19 mouse cellular contexts compared by ENCODE assay signal in the genomic region with DNA sequence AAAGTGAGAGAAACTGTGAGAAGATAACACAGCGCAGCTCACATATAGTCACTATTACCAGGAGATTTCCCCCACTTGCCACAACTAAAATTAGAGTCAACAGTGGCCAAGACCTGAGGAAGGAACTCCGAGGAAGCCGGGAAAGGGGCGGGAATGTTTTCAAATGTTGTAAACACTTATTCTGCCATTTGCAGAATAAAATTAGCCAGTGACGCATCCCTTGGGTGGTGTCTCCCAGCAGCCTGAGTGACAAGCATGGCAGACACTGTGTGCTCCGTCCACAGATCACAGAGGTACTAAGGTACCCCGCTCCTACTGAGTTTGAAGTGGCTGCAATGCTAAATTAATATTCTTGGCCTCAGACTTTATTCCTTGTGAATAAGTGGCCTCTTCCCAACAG. TPM values are rescaled to one million over a fixed set of nuclear protein-coding genes. Genes with fewer than 3 reads are reported as not detected.
DNase-seq lines count a peak whose midpoint lies in the region; ATAC-seq lines count a peak whose summit lies in the region.
"Had no signal": no experiment of that assay in that cellular context is flagged by ENCODE, and none has a peak within 500 bp of the region (broad histone marks: within the 10 kb centered on the region; RNA-seq: fewer than 3 reads in every experiment).

No protein-coding gene starts in this region.

- no peak overlapping the region for H3K27ac ChIP-seq in embryonic facial prominence, embryonic 12.5 days
- no peak overlapping the region for H3K27ac ChIP-seq in embryonic facial prominence, embryonic 10.5 days (replicated peaks)
- no peak overlapping the region for H3K27ac ChIP-seq in kidney, embryonic 16.5 days (ENCODE audit: low read length)
- no peak overlapping the region for H3K27ac ChIP-seq in limb, embryonic 10.5 days
- H3K27ac ChIP-seq: hindbrain, embryonic 13.5 days; midbrain, embryonic 15.5 days had no signal

- H3K4me1 ChIP-seq in embryonic facial prominence, embryonic 12.5 days, result peaks cover 13% of the 10 kb centered on the region
- peaks cover 39% of the 10 kb centered on the region for H3K4me1 ChIP-seq in embryonic facial prominence, embryonic 10.5 days
- H3K4me1 ChIP-seq in kidney, embryonic 16.5 days (ENCODE audit: insufficient read depth, low read length), result peaks cover 28% of the 10 kb centered on the region
- peaks cover 28% of the 10 kb centered on the region for H3K4me1 ChIP-seq in limb, embryonic 10.5 days

- no peak for ATAC-seq in embryonic facial prominence, embryonic 12.5 days (ENCODE audit: insufficient number of reproducible peaks, insufficient read depth, low FRiP score, low TSS enrichment)
- ATAC-seq in kidney, embryonic 16.5 days (ENCODE audit: low FRiP score, low TSS enrichment), result no peak
- no peak for ATAC-seq in megakaryocyte, adult 5-6 weeks (ENCODE audit: poor library complexity, severe bottlenecking)
- ATAC-seq: forebrain, embryonic 14.5 days had no signal

- no peak overlapping the region for H3K4me3 ChIP-seq in embryonic facial prominence, embryonic 12.5 days
- no peak overlapping the region for H3K4me3 ChIP-seq in embryonic facial prominence, embryonic 10.5 days
- no peak overlapping the region for H3K4me3 ChIP-seq in kidney, embryonic 16.5 days (ENCODE audit: low read length)
- no peak overlapping the region for H3K4me3 ChIP-seq in limb, embryonic 10.5 days
- H3K4me3 ChIP-seq: erythroblast, embryonic 14.5 days; hindbrain, embryonic 13.5 days; midbrain, embryonic 15.5 days had no signal

- 78% methylated on average over 7 of the region's 7 CpGs for WGBS in embryonic facial prominence, embryonic 12.5 days
- WGBS in embryonic facial prominence, embryonic 10.5 days, result 88% methylated on average over 7 of the region's 7 CpGs
- WGBS in kidney, embryonic 16.5 days, result 72% methylated on average over 7 of the region's 7 CpGs
- WGBS in limb, embryonic 10.5 days, result 84% methylated on average over 7 of the region's 7 CpGs

- no peak for DNase-seq in embryonic facial prominence, embryonic 10.5 days (ENCODE audit: low spot score)
- peak; percentile 60 for DNase-seq in kidney, adult 9 months
- DNase-seq in heart, postnatal 4 days, result peak; percentile 31
- peak; percentile 65 for DNase-seq in lung, postnatal 14 days
- no peak for DNase-seq in limb, embryonic 10.5 days (ENCODE audit: low spot score)
- DNase-seq: cerebellum, postnatal 25 days; kidney, postnatal 10 days; right cerebral cortex, adult 18-20 months; spleen, adult 18-20 months; thymus, adult 18-20 months had no signal

- H3K9ac ChIP-seq in embryonic facial prominence, embryonic 12.5 days, result 0 out of 2 replicates have a peak overlapping the region, but pooled peaks have one; percentile 24
- no peak overlapping the region for H3K9ac ChIP-seq in kidney, embryonic 16.5 days (replicated peaks; ENCODE audit: low read length)
- H3K9ac ChIP-seq: hindbrain, embryonic 13.5 days; midbrain, embryonic 15.5 days had no signal

- no peaks in the 10 kb centered on the region for H3K9me3 ChIP-seq in embryonic facial prominence, embryonic 12.5 days
- H3K9me3 ChIP-seq in embryonic facial prominence, embryonic 10.5 days, result no peaks in the 10 kb centered on the region
- H3K9me3 ChIP-seq in kidney, embryonic 16.5 days (ENCODE audit: low read length), result no peaks in the 10 kb centered on the region
- no peaks in the 10 kb centered on the region for H3K9me3 ChIP-seq in limb, embryonic 10.5 days (replicated peaks)
- H3K9me3 ChIP-seq: hindbrain, embryonic 13.5 days; megakaryocyte, embryonic 14.5 days; midbrain, embryonic 15.5 days had no signal

- H3K36me3 ChIP-seq in embryonic facial prominence, embryonic 12.5 days, result no peaks in the 10 kb centered on the region
- H3K36me3 ChIP-seq in embryonic facial prominence, embryonic 10.5 days (replicated peaks), result no peaks in the 10 kb centered on the region
- H3K36me3 ChIP-seq in kidney, embryonic 16.5 days (ENCODE audit: insufficient read depth, low read length), result no peaks in the 10 kb centered on the region
- no peaks in the 10 kb centered on the region for H3K36me3 ChIP-seq in limb, embryonic 10.5 days
- H3K36me3 ChIP-seq: hindbrain, embryonic 13.5 days; midbrain, embryonic 15.5 days had no signal

- no peaks in the 10 kb centered on the region for H3K27me3 ChIP-seq in embryonic facial prominence, embryonic 12.5 days
- H3K27me3 ChIP-seq in embryonic facial prominence, embryonic 10.5 days (replicated peaks; ENCODE audit: low read depth, poor library complexity, severe bottlenecking), result no peaks in the 10 kb centered on the region
- no peaks in the 10 kb centered on the region for H3K27me3 ChIP-seq in kidney, embryonic 16.5 days (ENCODE audit: insufficient read depth, low read length)
- no peaks in the 10 kb centered on the region for H3K27me3 ChIP-seq in limb, embryonic 10.5 days (ENCODE audit: low read depth, poor library complexity, severe bottlenecking)
- H3K27me3 ChIP-seq: CH12.LX; hindbrain, embryonic 13.5 days; megakaryocyte, embryonic 14.5 days; midbrain, embryonic 15.5 days had no signal

- H3K4me2 ChIP-seq in embryonic facial prominence, embryonic 12.5 days (replicated peaks), result no peak overlapping the region
- no peak overlapping the region for H3K4me2 ChIP-seq in kidney, embryonic 16.5 days (replicated peaks; ENCODE audit: low read depth, low read length)
- H3K4me2 ChIP-seq: hindbrain, embryonic 13.5 days; midbrain, embryonic 15.5 days had no signal

RNA-seq across cellular contexts. Expression of a gene that starts 52.1 kb away (rescaled TPM):
- polyA plus RNA-seq in embryonic facial prominence, embryonic 12.5 days (2016; fragmentation: Nextera tagmentation; extraction: Ambion mirVana), result 64.1 and 67.5 TPM in 2 replicates
- 53.4 and 56.2 TPM in 2 replicates for polyA plus RNA-seq in embryonic facial prominence, embryonic 10.5 days (2016; fragmentation: Nextera tagmentation; extraction: Ambion mirVana)
- polyA plus RNA-seq in kidney, embryonic 16.5 days (2015; fragmentation: Nextera tagmentation; extraction: Ambion mirVana), result 36.9 and 40.0 TPM in 2 replicates
- 10 to 100 TPM; 31.6 to 32.1 TPM for total RNA-seq in heart, postnatal 4 days (2021)
- 44.0 and 55.8 TPM in 2 replicates for polyA plus RNA-seq in limb, embryonic 10.5 days (2016; fragmentation: Nextera tagmentation; extraction: Ambion mirVana)
- 21.2 and 32.9 TPM in 2 replicates for total RNA-seq in megakaryocyte, adult 5-6 weeks (2015)
- 21.3 and 27.6 TPM in 2 replicates for total RNA-seq in megakaryocyte, adult 5-6 weeks (2017)

Comparison
In these comparisons a context has a peak if more than half of its experiments do, and no peak if none do; other contexts are left out.
1. DNase-seq: peak in kidney, adult 9 months (single experiment), heart, postnatal 4 days (single experiment) and lung, postnatal 14 days (single experiment); none in embryonic facial prominence, embryonic 10.5 days (single experiment) and limb, embryonic 10.5 days (single experiment).